Mouse (Mus musculus): ENCODE data around the gene Cnnm1. TPM values are rescaled to one million over a fixed set of nuclear protein-coding genes. Genes with fewer than 3 reads are reported as not detected.

The Cnnm1 gene
- total and polyA plus RNA-seq, 3 experiments = not detected

GRCm38 (mm10) chr19:43465601-43466255 lies 25.5 kb downstream of the Cnnm1 start:
- Histone ChIP-seq H3K27ac (ENCODE audit: insufficient read depth, low read depth) (no peak overlapping the region), H3K36me3 (replicated peaks in 1 of 2; ENCODE audit: control insufficient read depth in 1 of 2, insufficient read depth in 1 of 2, low read length in 1 of 2) (no peaks in the 10 kb centered on the region), H3K4me2 (ENCODE audit: insufficient read depth, low read depth, poor library complexity, severe bottlenecking) (no peak overlapping the region), H3K79me2 (replicated peaks; ENCODE audit: control insufficient read depth, extremely low read depth, insufficient read depth, poor library complexity, severe bottlenecking) (no peaks in the 10 kb centered on the region), H3K9ac (ENCODE audit: insufficient read depth, low read depth) (no peak overlapping the region), H3K4me3 (replicated peaks in 1 of 3; ENCODE audit: low read depth in 2 of 3, low read length in 2 of 3, poor library complexity in 1 of 3) (no peak overlapping the region), H3K27me3 (replicated peaks) (no peaks in the 10 kb centered on the region), H3K9me3 (replicated peaks; ENCODE audit: low read length) (peaks cover 2% of the 10 kb centered on the region), H3K4me1 (ENCODE audit: control insufficient read depth in 1 of 2, insufficient read depth in 2 of 2) (peaks cover 2 to 39% of the 10 kb centered on the region in 2 experiments; a peak in 2 of 4 replicates)
- in situ Hi-C loops (cut with MboI; ENCODE audit: low pct_ligation_motif_present, low pct_unique_long_range_greater_than_20kb, low sequenced_read_pairs) (no loop called here), dilution Hi-C loops (cut with MboI; ENCODE audit: extremely low pct_ligation_motif_present, extremely low pct_unique_long_range_greater_than_20kb, low sequenced_read_pairs) (no loop called here)
- DNase-seq (ENCODE audit: extremely low read depth) = no peak
- TF ChIP-seq MEF2A (IDR thresholded peaks at IDR 0.05; ENCODE audit: borderline replicate concordance, low read depth, low read length) (no peak), ZNF384 (IDR thresholded peaks at IDR 0.05; ENCODE audit: low read depth, low read length) (no peak), ZC3H11A (IDR thresholded peaks at IDR 0.05; ENCODE audit: low read depth, low read length) (no peak), SMC3 (IDR thresholded peaks at IDR 0.05; ENCODE audit: low read depth, low read length) (no peak), MYC (IDR thresholded peaks at IDR 0.05; ENCODE audit: low read depth, low read length) (no peak), NELFE (IDR thresholded peaks at IDR 0.05; ENCODE audit: low read depth, low read length) (no peak), CHD1 (IDR thresholded peaks at IDR 0.05; ENCODE audit: low read depth, low read length) (no peak), TBP (conservative IDR thresholded peaks at IDR 0.05; ENCODE audit: low read depth, low read length) (no peak), CHD2 (IDR thresholded peaks at IDR 0.05; ENCODE audit: low read length) (no peak), JUN (IDR thresholded peaks at IDR 0.05; ENCODE audit: insufficient read depth, low read depth, low read length) (no peak), E2F4 (IDR thresholded peaks at IDR 0.05; ENCODE audit: insufficient replicate concordance, low read depth, low read length) (no peak), TCF12 (IDR thresholded peaks at IDR 0.05; ENCODE audit: low read depth, low read length) (no peak), MAZ (IDR thresholded peaks at IDR 0.05; ENCODE audit: low read depth, low read length) (no peak), ZMIZ1 (IDR thresholded peaks at IDR 0.05; ENCODE audit: low read depth, low read length) (no peak), SIN3A (IDR thresholded peaks at IDR 0.05; ENCODE audit: low read length) (no peak), ELF1 (IDR thresholded peaks at IDR 0.05; ENCODE audit: low read depth, low read length) (no peak), HCFC1 (IDR thresholded peaks at IDR 0.05; ENCODE audit: low read depth, low read length) (no peak), RCOR1 (conservative IDR thresholded peaks at IDR 0.05; ENCODE audit: low read depth, low read length) (no peak), MAFK (IDR thresholded peaks at IDR 0.05; ENCODE audit: insufficient replicate concordance, low read length) (no peak)

Data from CH12.LX (cell line).